Mouse (Mus musculus) midbrain, postnatal 0 days (tissue): Measurements from ENCODE around the gene Aoc2. TPM values are rescaled to one million over a fixed set of nuclear protein-coding genes. Genes with fewer than 3 reads are reported as not detected.

ENCODE experiments used
- ATAC-seq: fragments of 200-750 bp; cut with Nextera tagmentation; 2 replicates; pipeline ENCODE4 v1.8.0; 2017; ENCODE audit warnings: moderate number of reproducible peaks, mild to moderate bottlenecking, moderate TSS enrichment, moderate library complexity; ENCODE audit not compliant: low FRiP score
- DNase-seq: peaks from one replicate; pipeline ENCODE4 v3.0.0-alpha.2; 2015; ENCODE audit warnings: low spot score
- H3K27ac ChIP-seq: fragments of 300-500 bp; sonication (generic); 2 replicates; pipeline ENCODE4 v1.5.1; 2014; ENCODE audit warnings: low read depth, mild to moderate bottlenecking, low read length, mixed read lengths
- H3K27me3 ChIP-seq: fragments of 300-500 bp; sonication (generic); 2 replicates; pipeline ENCODE4 v1.6.1; 2014; ENCODE audit warnings: low read length, control low read depth, mixed read lengths; ENCODE audit not compliant: insufficient read depth
- H3K36me3 ChIP-seq: fragments of 300-500 bp; sonication (generic); 2 replicates; pipeline ENCODE4 v1.6.1; 2014; ENCODE audit warnings: low read length, control low read depth, mixed read lengths; ENCODE audit not compliant: insufficient read depth
- H3K4me1 ChIP-seq: fragments of 300-500 bp; sonication (generic); 2 replicates; pipeline ENCODE4 v1.6.1; 2014; ENCODE audit warnings: mild to moderate bottlenecking, control low read depth, antibody characterized with exemption, low read length, mixed read lengths; ENCODE audit not compliant: insufficient read depth
- H3K4me2 ChIP-seq: fragments of 300-500 bp; sonication (generic); 2 replicates; pipeline ENCODE4 v1.6.1; 2014; ENCODE audit warnings: low read depth, mild to moderate bottlenecking, low read length, mixed read lengths; ENCODE audit not compliant: poor library complexity, severe bottlenecking
- H3K4me3 ChIP-seq: fragments of 300-500 bp; sonication (generic); 2 replicates; pipeline ENCODE4 v1.5.1; 2014; ENCODE audit warnings: low read depth, mild to moderate bottlenecking, low read length, moderate library complexity
- H3K9ac ChIP-seq: fragments of 300-500 bp; sonication (generic); replicated peaks from 2 replicates; pipeline ENCODE4 v1.6.1; 2014; ENCODE audit warnings: mild to moderate bottlenecking, low read length, moderate library complexity, mixed read lengths; ENCODE audit not compliant: poor library complexity, severe bottlenecking
- H3K9me3 ChIP-seq: fragments of 300-500 bp; sonication (generic); 2 replicates; pipeline ENCODE4 v1.6.1; 2016; ENCODE audit warnings: low read length, control low read depth
- CTCF ChIP-seq: IDR thresholded peaks from 2 replicates; pipeline ENCODE4 v1.5.1; 2016; ENCODE audit warnings: antibody characterized with exemption, mild to moderate bottlenecking
- WGBS: fragments of 180-500 bp; shearing (Covaris S2); extraction: QIAGEN DNeasy Blood & Tissue Kit; methylation state at CpG from one replicate; pipeline ENCODE4 v1.1.7; 2014; 5-methylcytosine and 5-hydroxymethylcytosine counted together
- polyA plus RNA-seq: library from polyadenylated mRNA; unstranded; fragments of >200 nt; fragmentation: Nextera tagmentation; extraction: Ambion mirVana; gene quantifications from 2 replicates; pipeline ENCODE4 v1.2.1, GENCODE M21; 2015
- total RNA-seq: library from RNA; depleted of rRNA; stranded (reverse); fragments of >200 nt; gene quantifications from 2 replicates; pipeline ENCODE4 v1.2.3, GENCODE M21; 2014

Gene Aoc2
- total and polyA plus RNA-seq, 2 experiments from 2014 or later: 0.64 to 6.7 TPM

DNA sequence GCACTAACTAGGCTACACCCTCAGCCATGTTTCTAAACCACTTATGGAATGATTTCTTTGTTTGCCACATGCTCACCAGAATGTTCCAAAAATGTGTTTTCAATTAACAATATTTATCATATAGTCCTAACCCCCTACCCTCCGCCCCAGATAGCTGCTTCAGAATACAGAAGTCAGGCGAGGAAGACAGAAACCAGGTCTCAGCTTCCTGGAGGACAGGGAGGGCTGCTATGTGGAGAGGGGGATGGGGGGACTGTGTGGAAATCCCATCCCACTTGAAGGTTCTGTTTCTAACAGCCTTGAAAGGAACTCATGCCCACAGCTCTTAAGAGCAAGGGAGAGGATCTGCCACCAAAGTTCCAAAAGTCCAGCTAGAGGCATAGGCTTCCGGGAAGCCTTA, 24.4 kb downstream of the Aoc2 start:
- no peak overlapping the region for H3K4me3 ChIP-seq
- H3K4me2 ChIP-seq: no peak overlapping the region
- ATAC-seq: no peak
- no peak overlapping the region for H3K27ac ChIP-seq
- 91% methylated on average over 3 of the region's 3 CpGs for WGBS
- no peaks in the 10 kb centered on the region for H3K9me3 ChIP-seq
- no peak overlapping the region for H3K9ac ChIP-seq
- no peaks in the 10 kb centered on the region for H3K27me3 ChIP-seq
- no peaks in the 10 kb centered on the region for H3K36me3 ChIP-seq
- H3K4me1 ChIP-seq: no peaks in the 10 kb centered on the region
- no peak for DNase-seq
- no peak for TF ChIP-seq CTCF

DNA sequence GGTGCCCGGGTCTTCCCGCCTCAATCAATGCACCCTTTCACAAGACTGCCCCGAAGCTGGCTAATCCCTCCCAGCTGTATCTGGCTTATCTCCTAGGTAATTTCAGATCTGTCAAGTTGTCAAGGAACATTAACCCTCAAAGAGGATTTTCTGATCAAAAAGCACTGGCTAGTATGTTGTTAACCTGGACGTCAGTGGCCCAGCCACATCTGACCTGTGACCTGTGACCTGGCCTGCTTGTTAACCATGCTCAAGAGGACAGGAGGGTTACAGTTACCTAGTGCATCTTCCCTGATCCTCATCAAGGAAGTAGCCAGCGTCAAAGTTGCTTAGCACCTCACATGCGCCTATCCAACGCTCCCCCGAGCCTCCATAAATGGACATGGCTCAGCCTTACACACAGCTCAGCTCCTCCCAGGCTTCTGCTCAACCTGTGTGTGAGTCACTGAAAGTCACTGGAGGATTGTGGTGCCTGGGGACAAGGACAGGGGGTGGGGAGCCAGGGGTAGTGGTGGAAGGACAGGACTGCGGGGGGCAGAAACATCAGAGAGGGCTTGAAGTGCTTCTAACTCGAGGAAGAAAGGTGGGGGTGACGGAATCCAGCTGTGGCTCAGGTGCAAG, 26.3 kb downstream of the Aoc2 start:
- DNase-seq: no peak
- Histone ChIP-seq H3K9ac (no peak overlapping the region), H3K4me1 (no peaks in the 10 kb centered on the region), H3K4me3 (no peak overlapping the region), H3K9me3 (no peaks in the 10 kb centered on the region), H3K36me3 (no peaks in the 10 kb centered on the region), H3K27me3 (no peaks in the 10 kb centered on the region), H3K4me2 (no peak overlapping the region), H3K27ac (no peak overlapping the region)
- WGBS: 47% methylated on average over 11 of the region's 11 CpGs
- no peak for TF ChIP-seq CTCF
- ATAC-seq: no peak

DNA sequence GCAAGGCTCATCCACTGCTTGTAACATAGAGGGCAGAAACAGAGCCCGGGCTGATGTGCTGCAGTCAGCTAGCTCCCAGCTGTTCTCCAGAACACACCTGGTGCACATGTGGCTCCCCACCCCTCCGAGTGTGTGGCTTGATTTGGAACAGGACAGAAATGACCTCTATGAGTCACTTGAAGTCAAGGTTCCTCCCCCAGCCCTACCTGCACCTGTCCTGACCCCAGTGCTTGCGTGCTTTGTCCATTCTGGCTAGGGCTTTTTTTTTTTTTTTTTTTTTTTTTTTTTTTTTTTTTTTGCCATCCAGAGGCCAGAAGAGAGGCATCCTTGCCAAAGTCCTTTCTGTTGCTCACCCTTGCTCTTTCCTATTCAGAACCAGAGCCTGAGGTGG, 26.9 kb downstream of the Aoc2 start:
- H3K27me3 ChIP-seq: no peaks in the 10 kb centered on the region
- 79% methylated on average over 3 of the region's 3 CpGs for WGBS
- no peak overlapping the region for H3K27ac ChIP-seq
- no peak overlapping the region for H3K4me2 ChIP-seq
- no peak for TF ChIP-seq CTCF
- H3K36me3 ChIP-seq: no peaks in the 10 kb centered on the region
- H3K4me3 ChIP-seq: no peak overlapping the region
- ATAC-seq (no peak), DNase-seq (no peak)
- H3K9ac ChIP-seq: no peak overlapping the region
- no peaks in the 10 kb centered on the region for H3K9me3 ChIP-seq
- H3K4me1 ChIP-seq: no peaks in the 10 kb centered on the region

DNA sequence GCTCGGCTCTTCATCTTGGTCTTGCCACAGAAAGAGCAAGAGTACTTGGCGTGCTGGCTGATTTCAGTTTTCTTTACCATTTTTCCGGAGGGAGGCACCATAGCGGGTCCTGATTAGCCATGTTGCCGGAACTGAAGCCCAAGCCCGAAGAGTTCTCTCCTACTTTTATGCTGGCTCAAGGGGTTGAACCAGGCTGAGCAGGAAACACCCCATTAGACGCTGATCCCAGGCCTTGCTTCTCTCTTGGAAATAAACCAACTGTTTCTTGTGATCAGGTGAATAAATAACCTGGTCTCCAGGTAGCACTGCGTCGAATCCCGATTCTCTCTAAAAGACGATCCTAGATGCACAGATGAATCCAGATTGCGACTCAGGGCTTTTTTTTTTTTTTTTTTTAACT, 28.6 kb downstream of the Aoc2 start:
- Histone ChIP-seq H3K27ac (no peak overlapping the region), H3K4me2 (no peak overlapping the region), H3K36me3 (no peaks in the 10 kb centered on the region), H3K27me3 (no peaks in the 10 kb centered on the region), H3K9me3 (no peaks in the 10 kb centered on the region), H3K4me3 (no peak overlapping the region), H3K4me1 (no peaks in the 10 kb centered on the region), H3K9ac (no peak overlapping the region)
- ATAC-seq (no peak), DNase-seq (no peak)
- WGBS: 89% methylated on average over 12 of the region's 12 CpGs
- no peak for TF ChIP-seq CTCF

DNA sequence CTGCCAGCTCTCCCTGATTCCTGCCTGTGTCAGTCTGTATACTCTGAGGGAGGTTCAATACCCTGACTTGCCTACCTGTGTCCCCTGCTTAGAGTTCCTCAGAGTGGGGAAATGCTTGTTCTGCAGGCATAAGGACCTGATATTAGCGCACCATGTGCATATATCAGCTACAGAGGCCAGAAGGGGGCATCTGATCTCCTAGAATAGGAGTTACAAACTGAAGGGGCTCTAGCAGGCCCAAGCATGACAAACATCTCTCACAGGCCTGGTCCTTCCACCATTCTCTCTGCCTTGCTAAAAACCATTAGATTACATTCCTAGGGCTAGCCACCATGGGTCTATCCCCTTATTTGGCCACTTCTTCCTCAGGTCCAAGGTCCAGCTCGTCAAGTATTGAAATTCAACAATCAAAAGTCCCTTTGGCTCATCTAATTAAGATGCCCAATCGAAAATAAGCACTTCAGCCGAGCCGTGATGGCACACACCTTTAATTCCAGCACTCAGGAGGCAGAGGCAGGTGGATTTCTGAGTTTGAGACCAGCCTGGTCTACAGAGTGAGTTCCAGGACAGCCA, 29.7 kb downstream of the Aoc2 start:
- Histone ChIP-seq H3K4me2 (no peak overlapping the region), H3K9me3 (no peaks in the 10 kb centered on the region), H3K4me1 (no peaks in the 10 kb centered on the region), H3K4me3 (no peak overlapping the region), H3K36me3 (no peaks in the 10 kb centered on the region), H3K27me3 (no peaks in the 10 kb centered on the region), H3K9ac (no peak overlapping the region), H3K27ac (no peak overlapping the region)
- WGBS: 82% methylated on average over 5 of the region's 5 CpGs
- DNase-seq (no peak), ATAC-seq (no peak)
- 0 out of 2 replicates have a peak, but pooled peaks have one; percentile 2 for TF ChIP-seq CTCF

DNA sequence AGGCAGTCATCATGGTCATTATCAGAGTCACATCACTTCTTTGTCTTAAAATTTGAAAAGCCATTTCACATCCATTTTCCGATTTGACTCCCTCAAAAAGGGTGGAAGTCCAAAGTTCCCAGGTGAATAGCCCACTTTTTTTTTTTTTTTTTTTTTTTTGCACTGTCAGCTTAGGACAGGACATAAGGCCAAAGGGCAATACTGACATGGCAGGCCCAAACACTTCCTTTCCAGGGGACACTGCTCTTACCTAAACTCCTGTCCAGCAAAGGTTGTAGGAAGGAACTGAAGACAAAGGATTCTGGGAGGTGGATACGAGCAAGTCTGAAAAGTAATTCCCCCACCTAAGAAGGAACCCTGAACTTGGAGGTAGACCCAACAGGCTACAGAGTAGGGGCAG, 31.1 kb downstream of the Aoc2 start:
- no peak overlapping the region for H3K4me2 ChIP-seq
- H3K9ac ChIP-seq: no peak overlapping the region
- H3K4me3 ChIP-seq: no peak overlapping the region
- no peak for TF ChIP-seq CTCF
- no peak overlapping the region for H3K27ac ChIP-seq
- H3K36me3 ChIP-seq: no peaks in the 10 kb centered on the region
- no peaks in the 10 kb centered on the region for H3K9me3 ChIP-seq
- H3K4me1 ChIP-seq: no peaks in the 10 kb centered on the region
- ATAC-seq (no peak), DNase-seq (no peak)
- H3K27me3 ChIP-seq: no peaks in the 10 kb centered on the region
- WGBS: 78% methylated on average over 2 of the region's 2 CpGs
